Comparison of ENCODE assay signal across 17 mouse cellular contexts in genomic region chr4:150340796-150341525, GRCm38 (mm10).
"Had no signal": no experiment of that assay in that cellular context is flagged by ENCODE, and none has a peak within 500 bp of the region (broad histone marks: within the 10 kb centered on the region; RNA-seq: fewer than 3 reads in every experiment).

No protein-coding gene starts in this region.

- H3K27ac ChIP-seq: kidney, postnatal 0 days; limb, embryonic 13.5 days; midbrain, embryonic 13.5 days; neural tube, embryonic 15.5 days; stomach, postnatal 0 days had no signal

- H3K27me3 ChIP-seq: limb, embryonic 13.5 days; midbrain, embryonic 13.5 days; neural tube, embryonic 15.5 days had no signal

- ATAC-seq: midbrain, embryonic 13.5 days had no signal

- H3K4me3 ChIP-seq: limb, embryonic 13.5 days; midbrain, embryonic 13.5 days; myocyte; neural tube, embryonic 15.5 days had no signal

- H3K9ac ChIP-seq: limb, embryonic 13.5 days; lung, embryonic 14.5 days; midbrain, embryonic 13.5 days; neural tube, embryonic 15.5 days had no signal

- H3K4me2 ChIP-seq: limb, embryonic 13.5 days; liver, embryonic 11.5 days; lung, embryonic 14.5 days; midbrain, embryonic 13.5 days; neural tube, embryonic 15.5 days had no signal

- DNase-seq: kidney, adult 11 months; kidney, adult 9 months; kidney, postnatal 36 days; left cerebral cortex, postnatal 4 days; lung, embryonic 14.5 days; lung, postnatal 10 days; lung, postnatal 4 days; right cerebral cortex, adult 18-20 months; right cerebral cortex, postnatal 25 days; thymus, postnatal 14 days had no signal

- H3K9me3 ChIP-seq: limb, embryonic 13.5 days; midbrain, embryonic 13.5 days; neural tube, embryonic 15.5 days had no signal

- H3K36me3 ChIP-seq: midbrain, embryonic 13.5 days; neural tube, embryonic 15.5 days had no signal
